Mouse (Mus musculus) spleen, adult 2 months (tissue): Measurements from ENCODE around the gene Ppp1r9b.

Source experiments
- CTCF ChIP-seq: fragments of 200-500 bp; IDR thresholded peaks from 2 replicates; pipeline ENCODE4 v1.5.1; 2011; ENCODE audit warnings: mild to moderate bottlenecking, inconsistent platforms; ENCODE audit not compliant: insufficient read depth, insufficient read length, insufficient replicate concordance; ENCODE audit errors: extremely low read depth
- POLR2A ChIP-seq: fragments of 200-500 bp; IDR thresholded peaks from 2 replicates; pipeline ENCODE4 v1.6.1; 2011; ENCODE audit warnings: low read depth, low read length, inconsistent platforms

GRCm38 (mm10) chr11:94986435-94986834 lies 4.4 kb upstream of the Ppp1r9b start:
- TF ChIP-seq CTCF (no peak), POLR2A (no peak)
